Mouse (Mus musculus) liver, embryonic 11.5 days (tissue): ENCODE measurements around the gene Rcan2. TPM values are rescaled to one million over a fixed set of nuclear protein-coding genes. Genes with fewer than 3 reads are reported as not detected.

Source experiments
- ATAC-seq: fragments of 200-750 bp; cut with Nextera tagmentation; replicated peaks from 2 replicates; pipeline ENCODE4 v1.8.0; 2017; ENCODE audit warnings: moderate number of reproducible peaks, mild to moderate bottlenecking, moderate TSS enrichment, moderate library complexity; ENCODE audit not compliant: low FRiP score
- DNase-seq: peaks from one replicate; pipeline ENCODE4 v3.0.0-alpha.2; 2017; ENCODE audit warnings: low spot score
- H3K27ac ChIP-seq: fragments of 300-500 bp; sonication (generic); 2 replicates; pipeline ENCODE4 v1.5.1; 2014; ENCODE audit warnings: mild to moderate bottlenecking, low read depth, low read length, control low read depth
- H3K27me3 ChIP-seq: fragments of 300-500 bp; sonication (generic); replicated peaks from 2 replicates; pipeline ENCODE4 v1.6.1; 2014; ENCODE audit warnings: low read length, mixed read lengths; ENCODE audit not compliant: control insufficient read depth, insufficient read depth
- H3K36me3 ChIP-seq: fragments of 300-500 bp; sonication (generic); 2 replicates; pipeline ENCODE4 v1.6.1; 2014; ENCODE audit warnings: mild to moderate bottlenecking, low read length, moderate library complexity, mixed read lengths; ENCODE audit not compliant: control insufficient read depth, insufficient read depth
- H3K4me1 ChIP-seq: fragments of 300-500 bp; sonication (generic); replicated peaks from 2 replicates; pipeline ENCODE4 v1.6.1; 2014; ENCODE audit warnings: low read length, mixed read lengths; ENCODE audit not compliant: control insufficient read depth, insufficient read depth
- H3K4me2 ChIP-seq: fragments of 300-500 bp; sonication (generic); 2 replicates; pipeline ENCODE4 v1.6.1; 2014; ENCODE audit warnings: mild to moderate bottlenecking, control low read depth, moderate library complexity
- H3K4me3 ChIP-seq: fragments of 300-500 bp; sonication (generic); 2 replicates; pipeline ENCODE4 v1.5.1; 2014; ENCODE audit warnings: low read depth, low read length, control low read depth
- H3K9ac ChIP-seq: fragments of 300-500 bp; sonication (generic); 2 replicates; pipeline ENCODE4 v1.6.1; 2014; ENCODE audit warnings: low read depth, low read length, control low read depth
- H3K9me3 ChIP-seq: fragments of 300-500 bp; sonication (generic); 2 replicates; pipeline ENCODE4 v1.6.1; 2016; ENCODE audit warnings: low read length, inconsistent platforms, mixed read lengths; ENCODE audit not compliant: control insufficient read depth
- WGBS: fragments of 180-500 bp; shearing (Covaris S2); extraction: QIAGEN DNeasy Blood & Tissue Kit; methylation state at CpG from one replicate; pipeline ENCODE4 v1.1.7; 2014; 5-methylcytosine and 5-hydroxymethylcytosine counted together
- polyA plus RNA-seq: library from polyadenylated mRNA; unstranded; fragments of >200 nt; fragmentation: Nextera tagmentation; extraction: Ambion mirVana; gene quantifications from 2 replicates; pipeline ENCODE4 v1.2.1, GENCODE M21; 2014

Rcan2 gene
- polyA plus RNA-seq, 1 experiment from 2014 or later: 3.4 TPM

DNA sequence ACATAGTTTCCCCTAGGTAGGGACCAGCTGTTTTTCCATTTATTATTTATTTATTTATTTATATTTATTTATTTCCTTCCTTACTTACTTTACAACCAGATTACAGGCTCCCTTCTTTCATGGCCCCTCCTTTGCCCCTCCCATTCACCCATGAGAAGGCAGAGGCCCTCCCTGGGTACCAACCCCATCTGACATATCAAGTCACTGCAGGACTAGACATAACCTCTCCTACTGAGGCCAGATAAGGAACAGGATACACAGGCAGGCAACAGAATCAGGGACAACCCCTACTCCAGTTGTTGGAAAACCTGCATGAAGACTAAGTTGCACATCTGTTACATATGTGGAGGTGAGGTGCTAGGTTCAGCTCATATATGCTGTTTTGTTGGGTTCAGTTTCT is 105.6 kb downstream of the Rcan2 start:
- H3K27me3 ChIP-seq: no peaks in the 10 kb centered on the region
- no peak overlapping the region for H3K27ac ChIP-seq
- no peak overlapping the region for H3K9ac ChIP-seq
- DNase-seq: no peak
- no peak overlapping the region for H3K4me3 ChIP-seq
- no peaks in the 10 kb centered on the region for H3K4me1 ChIP-seq
- H3K9me3 ChIP-seq: no peaks in the 10 kb centered on the region
- no peak overlapping the region for H3K4me2 ChIP-seq
- H3K36me3 ChIP-seq: no peaks in the 10 kb centered on the region
- ATAC-seq: peak; percentile 72

DNA sequence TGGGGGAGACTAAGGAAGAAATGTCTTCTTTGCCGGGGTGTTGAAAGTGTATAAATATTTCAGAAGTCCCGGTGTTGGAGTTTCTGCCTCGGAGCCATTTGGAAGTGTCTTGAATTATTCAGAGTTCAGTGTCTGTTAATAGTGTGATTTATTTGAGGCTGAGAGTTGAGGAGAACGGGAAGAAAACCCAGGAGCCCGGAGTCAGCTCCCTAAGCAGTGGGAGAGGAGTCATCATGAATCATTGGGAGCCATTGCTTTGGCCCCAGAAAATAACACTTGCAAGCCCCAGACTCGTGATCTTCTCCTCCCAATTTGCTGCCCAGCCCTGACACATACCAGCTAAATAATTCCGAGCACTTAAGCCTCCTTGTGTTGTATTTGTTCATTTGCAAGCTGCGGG is 115.0 kb downstream of the Rcan2 start:
- Histone ChIP-seq H3K4me1 (no peaks in the 10 kb centered on the region; the same call in 1 of the 2 replicates), H3K36me3 (no peaks in the 10 kb centered on the region), H3K4me3 (no peak overlapping the region), H3K27ac (no peak overlapping the region), H3K4me2 (no peak overlapping the region), H3K27me3 (no peaks in the 10 kb centered on the region), H3K9ac (no peak overlapping the region), H3K9me3 (no peaks in the 10 kb centered on the region)
- WGBS: 73% methylated on average over 8 of the region's 8 CpGs
- ATAC-seq: no peak
- DNase-seq: no peak

DNA sequence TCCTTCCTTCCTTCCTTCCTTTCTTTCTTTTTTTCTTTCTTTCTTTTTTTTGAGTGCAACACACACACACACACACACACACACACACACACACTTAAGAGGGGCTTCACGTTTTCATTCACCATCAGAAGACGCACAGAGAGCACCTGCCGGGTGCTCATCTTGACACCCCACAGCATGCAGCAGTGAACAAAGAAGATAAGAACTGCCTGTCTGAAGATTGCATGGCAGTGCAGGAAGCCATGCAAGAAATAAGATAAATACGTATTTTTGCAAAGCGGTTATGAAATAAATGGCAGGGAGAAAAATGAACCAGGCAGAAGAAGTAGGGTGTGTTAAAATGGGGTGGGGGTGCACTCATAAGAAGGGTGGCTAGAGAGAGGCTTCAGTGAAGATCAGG is 116.0 kb downstream of the Rcan2 start:
- ATAC-seq (0 out of 2 replicates have a peak, but pooled peaks have one; percentile 63), DNase-seq (no peak)
- Histone ChIP-seq H3K9ac (no peak overlapping the region), H3K9me3 (no peaks in the 10 kb centered on the region), H3K27me3 (no peaks in the 10 kb centered on the region), H3K4me2 (no peak overlapping the region), H3K36me3 (no peaks in the 10 kb centered on the region), H3K27ac (no peak overlapping the region), H3K4me3 (no peak overlapping the region), H3K4me1 (no peaks in the 10 kb centered on the region; the same call in 1 of the 2 replicates)
- 49% methylated on average over 5 of the region's 5 CpGs for WGBS

DNA sequence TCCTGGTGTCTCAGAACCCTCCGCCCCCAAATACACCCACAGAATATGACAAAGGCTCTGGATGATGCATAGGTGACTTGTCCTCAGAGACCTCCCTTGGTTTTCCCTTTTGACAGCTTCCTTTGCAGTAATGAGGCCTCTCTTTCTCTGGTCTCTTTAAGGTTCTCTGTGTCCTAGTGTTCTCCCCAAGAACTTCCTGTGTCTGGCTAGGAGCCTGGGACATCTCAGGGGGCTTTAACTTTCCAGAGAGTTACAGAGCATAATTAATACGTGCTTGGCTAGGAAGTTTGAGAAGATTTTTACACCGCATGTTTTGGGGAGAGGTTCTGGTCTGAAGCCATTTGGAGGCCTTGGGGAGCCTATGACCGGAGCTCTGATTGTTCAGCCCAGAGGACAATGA is 128.7 kb downstream of the Rcan2 start:
- DNase-seq (no peak), ATAC-seq (no peak)
- no peak overlapping the region for H3K9ac ChIP-seq

DNA sequence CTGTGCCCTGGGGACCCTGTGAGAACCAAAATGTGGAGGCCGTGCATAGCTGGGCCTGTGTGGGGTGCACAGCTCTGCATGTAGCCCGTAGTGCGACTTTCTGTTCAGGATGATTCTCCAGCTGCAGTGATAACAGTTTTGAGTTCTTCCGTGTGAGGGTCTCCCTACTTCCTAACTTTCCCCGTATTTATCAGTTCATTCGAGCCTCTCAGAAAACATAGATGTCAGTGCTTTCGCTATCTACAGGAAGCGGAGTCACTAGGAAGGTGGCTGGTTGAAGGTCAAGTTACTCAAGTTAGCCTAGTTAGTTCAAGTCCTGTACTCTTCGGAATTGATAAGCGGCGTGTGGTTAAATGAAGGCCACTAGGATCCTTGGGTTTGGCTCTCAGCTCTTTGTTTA is 130.6 kb downstream of the Rcan2 start:
- H3K27me3 ChIP-seq: no peaks in the 10 kb centered on the region
- no peak overlapping the region for H3K27ac ChIP-seq
- ATAC-seq (no peak), DNase-seq (no peak)
- no peak overlapping the region for H3K4me2 ChIP-seq
- 0 out of 2 replicates have a peak, but pooled peaks cover 2% of the 10 kb centered on the region for H3K9me3 ChIP-seq
- 82% methylated on average over 11 of the region's 11 CpGs for WGBS
- H3K4me3 ChIP-seq: no peak overlapping the region
- H3K9ac ChIP-seq: no peak overlapping the region
- no peaks in the 10 kb centered on the region for H3K4me1 ChIP-seq
- no peaks in the 10 kb centered on the region for H3K36me3 ChIP-seq

More for the DNA sequence above, 128.7 kb downstream of the Rcan2 start:
- Histone ChIP-seq H3K4me2 (no peak overlapping the region), H3K27ac (no peak overlapping the region), H3K4me1 (no peaks in the 10 kb centered on the region), H3K27me3 (no peaks in the 10 kb centered on the region), H3K4me3 (no peak overlapping the region), H3K9me3 (0 out of 2 replicates have a peak, but pooled peaks cover 2% of the 10 kb centered on the region), H3K36me3 (no peaks in the 10 kb centered on the region)
- WGBS: 90% methylated on average over 4 of the region's 4 CpGs

DNA sequence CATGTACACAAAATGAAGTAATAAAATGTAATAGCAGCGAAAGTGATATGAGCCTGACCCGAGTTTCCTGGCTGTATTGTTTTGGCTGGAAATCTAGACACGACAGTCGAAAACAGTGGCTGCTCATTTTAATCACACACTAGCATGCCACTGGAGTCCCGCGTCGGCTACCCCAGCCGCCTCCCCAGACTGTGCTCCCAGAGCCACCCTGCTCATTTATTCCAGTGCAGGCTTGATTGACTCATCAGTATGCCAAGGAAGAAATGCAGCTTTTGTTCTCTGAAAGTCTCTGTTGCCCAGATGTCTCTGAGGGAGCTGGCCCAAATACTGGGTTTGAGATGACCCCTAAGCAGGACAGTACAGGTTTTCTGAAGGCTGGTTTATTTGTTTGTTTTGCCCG is 132.9 kb downstream of the Rcan2 start:
- WGBS: 88% methylated on average over 9 of the region's 9 CpGs

DNA sequence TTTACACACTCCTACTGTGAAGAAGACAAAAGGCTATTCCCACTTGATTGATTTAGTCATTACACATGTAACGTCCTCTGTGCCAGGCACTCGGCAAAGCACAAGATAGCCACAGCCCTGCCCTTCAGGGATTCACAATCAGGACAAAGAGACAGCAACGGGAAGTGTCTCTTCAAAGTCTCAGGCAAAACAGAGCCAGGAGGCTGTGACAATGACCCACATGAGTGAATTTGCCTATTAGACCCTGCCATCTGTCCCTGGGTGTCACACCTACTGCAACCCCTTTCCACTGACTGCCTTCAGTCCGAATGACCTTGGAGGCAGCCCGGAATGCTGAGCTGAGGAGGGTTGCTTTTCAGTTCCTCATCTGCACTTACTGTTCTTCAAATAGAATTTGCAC is 151.1 kb downstream of the Rcan2 start:
- no peak overlapping the region for H3K9ac ChIP-seq
- H3K27ac ChIP-seq: no peak overlapping the region
- DNase-seq (no peak), ATAC-seq (no peak)
- no peaks in the 10 kb centered on the region for H3K36me3 ChIP-seq
- no peak overlapping the region for H3K4me3 ChIP-seq
- 37% methylated on average over 5 of the region's 5 CpGs for WGBS
- peaks cover 3% of the 10 kb centered on the region; the same call in 1 of the 2 replicates for H3K27me3 ChIP-seq
- H3K4me2 ChIP-seq: no peak overlapping the region
- H3K9me3 ChIP-seq: no peaks in the 10 kb centered on the region
- no peaks in the 10 kb centered on the region for H3K4me1 ChIP-seq

More for the DNA sequence above, 132.9 kb downstream of the Rcan2 start:
- Histone ChIP-seq H3K4me1 (no peaks in the 10 kb centered on the region), H3K4me3 (no peak overlapping the region), H3K9me3 (0 out of 2 replicates have a peak, but pooled peaks cover 2% of the 10 kb centered on the region), H3K4me2 (no peak overlapping the region), H3K27ac (no peak overlapping the region), H3K9ac (no peak overlapping the region), H3K36me3 (no peaks in the 10 kb centered on the region), H3K27me3 (no peaks in the 10 kb centered on the region)
- ATAC-seq: no peak
- no peak for DNase-seq

DNA sequence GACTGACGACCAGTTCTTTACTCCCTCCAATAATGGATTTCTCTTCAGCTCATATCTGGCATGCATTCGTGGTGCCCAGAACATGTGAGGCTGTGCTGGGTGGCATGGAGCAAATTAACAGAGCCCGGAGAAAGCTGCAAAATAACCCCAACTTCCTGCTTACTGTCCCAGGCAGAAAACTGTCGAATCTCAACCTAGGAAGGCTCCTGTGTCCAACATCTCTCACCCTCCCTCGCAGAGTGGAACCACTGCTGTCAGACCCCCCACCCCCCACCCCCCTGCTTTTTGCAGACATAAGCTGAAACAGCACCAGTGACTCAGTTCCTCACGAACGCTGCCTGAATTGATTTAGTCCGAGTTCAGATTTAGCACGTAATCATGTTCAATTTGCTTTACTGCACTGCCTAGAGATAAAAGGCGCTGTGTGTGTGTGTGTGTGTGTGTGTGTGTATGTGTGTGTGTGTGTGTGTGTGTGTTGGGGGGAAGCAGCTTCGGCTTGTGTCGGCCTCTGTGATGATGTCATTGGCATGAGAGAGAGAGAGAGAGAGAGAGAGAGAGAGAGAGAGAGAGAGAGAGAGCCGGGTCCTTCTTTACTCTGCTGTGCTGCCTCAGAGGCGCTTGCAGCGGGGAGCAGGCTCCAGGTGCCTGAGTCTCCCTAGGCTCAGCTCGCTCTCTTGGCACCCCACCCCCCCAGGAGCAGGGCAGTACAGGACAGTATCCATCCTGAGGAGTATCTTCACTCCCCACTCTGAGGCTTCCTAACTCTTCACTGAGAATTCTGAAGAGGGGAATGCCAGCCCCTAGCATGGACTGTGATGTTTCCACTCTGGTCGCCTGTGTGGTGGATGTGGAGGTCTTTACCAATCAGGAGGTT is 151.7 kb downstream of the Rcan2 start:
- Histone ChIP-seq H3K36me3 (no peaks in the 10 kb centered on the region), H3K27me3 (peaks cover 3% of the 10 kb centered on the region; the same call in 1 of the 2 replicates), H3K27ac (no peak overlapping the region), H3K4me1 (no peaks in the 10 kb centered on the region), H3K9ac (no peak overlapping the region), H3K4me2 (peak overlapping the region; percentile 21), H3K4me3 (no peak overlapping the region), H3K9me3 (no peaks in the 10 kb centered on the region)
- ATAC-seq: 0 out of 2 replicates have a peak, but pooled peaks have one; percentile 34
- DNase-seq: no peak
- 38% methylated on average over 17 of the region's 17 CpGs for WGBS

DNA sequence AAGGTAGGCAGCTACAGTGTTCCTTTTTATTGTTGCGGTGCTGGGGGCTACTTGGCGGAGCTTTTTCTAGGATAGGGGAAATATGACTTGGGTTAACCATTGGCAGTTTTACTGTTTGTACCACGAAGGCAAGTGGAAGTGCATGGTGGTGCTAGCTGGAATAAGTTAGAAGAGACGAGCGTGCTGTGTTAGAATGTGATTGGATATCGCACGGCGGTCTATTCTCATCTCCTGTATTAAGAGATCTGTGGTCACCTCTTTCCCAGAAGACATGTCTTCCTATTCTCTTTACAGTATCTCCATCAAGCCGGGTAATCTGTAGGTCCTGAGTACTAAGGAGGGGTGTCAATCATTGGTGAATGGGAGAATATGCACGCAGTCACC is 152.4 kb downstream of the Rcan2 start:
- no peaks in the 10 kb centered on the region for H3K9me3 ChIP-seq
- ATAC-seq (no peak), DNase-seq (no peak)
- 0 out of 2 replicates have a peak, but pooled peaks cover 3% of the 10 kb centered on the region for H3K27me3 ChIP-seq
- no peak overlapping the region for H3K9ac ChIP-seq
- H3K4me1 ChIP-seq: no peaks in the 10 kb centered on the region
- 79% methylated on average over 10 of the region's 10 CpGs for WGBS
- no peak overlapping the region for H3K4me3 ChIP-seq
- H3K36me3 ChIP-seq: no peaks in the 10 kb centered on the region
- H3K4me2 ChIP-seq: peak overlapping the region; percentile 12; the same call in 1 of the 2 replicates
- H3K27ac ChIP-seq: no peak overlapping the region
